Mouse (Mus musculus) adrenal gland, postnatal 14 days (tissue): Measurements from ENCODE around the gene Trim7. TPM values are rescaled to one million over a fixed set of nuclear protein-coding genes. Genes with fewer than 3 reads are reported as not detected.
"Not testable (repeated sequence)": the region's sequence is repeated elsewhere in the genome, so short reads cannot be mapped to it uniquely, and the experiment has no call there.

Source experiments
- DNase-seq: peaks from one replicate; pipeline ENCODE4 v3.0.0; 2021; ENCODE audit warnings: mixed read lengths
- long read RNA-seq, 2 experiments: library from polyadenylated mRNA; stranded (forward); transcript quantifications; one replicate each; pipeline ENCODE4 v2.0.0; 2021
- total RNA-seq: library from RNA; stranded (reverse); gene quantifications from 2 replicates; pipeline ENCODE4 v1.2.3, GENCODE M21; 2021

The Trim7 gene
- total RNA-seq: 6.1 and 8.5 TPM in 2 replicates
- long read RNA-seq, experiment 1, partial matches to known transcripts: 0 of 3 reads
- long read RNA-seq, experiment 1, other reads (novel, unspliced or antisense): 1 of 3 reads
- long read RNA-seq, experiment 2, partial matches to known transcripts: 0 of 4 reads
- long read RNA-seq, experiment 2, other reads (novel, unspliced or antisense): 1 of 4 reads

- not testable (repeated sequence) for DNase-seq
Measured at GRCm38 (mm10) chr11:48825979-48826751, at the start of gene Trim7, which contains the start of gene Gm12184. Trim7 (plus strand) TSS chr11:48826140. Gm12184 (minus strand) TSS chr11:48826655.

- DNase-seq: peak; percentile 52
Measured at GRCm38 (mm10) chr11:48776664-48777063, 49.3 kb upstream of the Trim7 start.

GRCm38 (mm10) chr11:48777303-48777702 lies 48.6 kb upstream of the Trim7 start:
- no peak for DNase-seq

GRCm38 (mm10) chr11:48779450-48779849 lies 46.5 kb upstream of the Trim7 start:
- peak; percentile 67 for DNase-seq

GRCm38 (mm10) chr11:48782243-48782642 lies 43.7 kb upstream of the Trim7 start:
- DNase-seq: no peak

- DNase-seq: peak; percentile 59
Measured at GRCm38 (mm10) chr11:48787455-48788211, 38.3 kb upstream of the Trim7 start.

GRCm38 (mm10) chr11:48788311-48789089 lies 37.4 kb upstream of the Trim7 start:
- peak; percentile 85 for DNase-seq

- no peak for DNase-seq
Measured at GRCm38 (mm10) chr11:48789215-48789614, 36.7 kb upstream of the Trim7 start.

- DNase-seq: peak; percentile 92
Measured at GRCm38 (mm10) chr11:48789973-48790823, 35.7 kb upstream of the Trim7 start.

GRCm38 (mm10) chr11:48790946-48791345 lies 35.0 kb upstream of the Trim7 start:
- no peak for DNase-seq

GRCm38 (mm10) chr11:48791894-48792293 lies 34.0 kb upstream of the Trim7 start:
- not testable (repeated sequence) for DNase-seq

GRCm38 (mm10) chr11:48793184-48793583 lies 32.8 kb upstream of the Trim7 start:
- no peak for DNase-seq

- DNase-seq: no peak
Measured at GRCm38 (mm10) chr11:48795221-48795620, 30.7 kb upstream of the Trim7 start.

GRCm38 (mm10) chr11:48796290-48796689 lies 29.6 kb upstream of the Trim7 start:
- no peak for DNase-seq

- no peak for DNase-seq
Measured at GRCm38 (mm10) chr11:48797287-48797686, 28.7 kb upstream of the Trim7 start.

- DNase-seq: no peak
Measured at GRCm38 (mm10) chr11:48798308-48798707, 27.6 kb upstream of the Trim7 start.

GRCm38 (mm10) chr11:48798984-48799920 lies 26.7 kb upstream of the Trim7 start:
- peak; percentile 52 for DNase-seq

- DNase-seq: peak; percentile 93
Measured at GRCm38 (mm10) chr11:48799921-48800701, 25.8 kb upstream of the Trim7 start, which contains the start of gene Rack1. Rack1 (plus strand) TSS chr11:48800332.
